Mouse (Mus musculus) small intestine, adult 2 months (tissue): ENCODE data around the gene Wfdc13. TPM values are rescaled to one million over a fixed set of nuclear protein-coding genes. Genes with fewer than 3 reads are reported as not detected.

ENCODE experiments used
- H3K27ac ChIP-seq: fragments of 200-500 bp; 2 replicates; pipeline ENCODE4 v1.5.1; 2012; ENCODE audit warnings: low read depth, low read length, control low read depth, inconsistent platforms; ENCODE audit not compliant: insufficient read depth
- H3K27me3 ChIP-seq: fragments of 200-500 bp; 2 replicates; pipeline ENCODE4 v1.6.1; 2012; ENCODE audit warnings: mild to moderate bottlenecking, moderate library complexity, low read length, inconsistent platforms; ENCODE audit not compliant: control insufficient read depth, insufficient read depth
- H3K36me3 ChIP-seq: fragments of 200-500 bp; 2 replicates; pipeline ENCODE4 v1.6.1; 2012; ENCODE audit warnings: mild to moderate bottlenecking, low read length, control low read depth, inconsistent platforms; ENCODE audit not compliant: control insufficient read depth, insufficient read depth
- H3K4me1 ChIP-seq: fragments of 200-500 bp; 2 replicates; pipeline ENCODE4 v1.6.1; 2012; ENCODE audit warnings: low read length, inconsistent platforms, mixed read lengths; ENCODE audit not compliant: control insufficient read depth, insufficient read depth, insufficient read length
- H3K4me3 ChIP-seq: fragments of 200-500 bp; 2 replicates; pipeline ENCODE4 v1.5.1; 2012; ENCODE audit warnings: low read depth, mild to moderate bottlenecking, control low read depth, inconsistent platforms, low read length, moderate library complexity
- CTCF ChIP-seq: fragments of 200-500 bp; IDR thresholded peaks from 2 replicates; pipeline ENCODE4 v1.5.1; 2012; ENCODE audit warnings: low read depth, mild to moderate bottlenecking, control low read depth, inconsistent platforms, low read length, moderate library complexity, mixed read lengths; ENCODE audit not compliant: insufficient replicate concordance, insufficient read length; ENCODE audit errors: extremely low read depth
- POLR2A ChIP-seq: fragments of 200-500 bp; IDR thresholded peaks from 2 replicates; pipeline ENCODE4 v1.6.1; 2012; ENCODE audit warnings: low read depth, mild to moderate bottlenecking, control low read depth, inconsistent platforms, low read length, moderate library complexity
- WGBS: fragments of 180-500 bp; shearing (Covaris S2); methylation state at CpG from one replicate; pipeline ENCODE4 v1.1.7; 2018; 5-methylcytosine and 5-hydroxymethylcytosine counted together
- polyA plus RNA-seq: library from polyadenylated mRNA; depleted of rRNA; stranded (reverse); fragments of >200 nt; gene quantifications from 2 replicates; pipeline ENCODE4 v1.2.3, GENCODE M21; 2012; rRNA removed

The Wfdc13 gene
- polyA plus RNA-seq, 1 experiment = not detected

- Histone ChIP-seq H3K4me3 (no peak overlapping the region), H3K27ac (no peak overlapping the region), H3K4me1 (peaks cover 3% of the 10 kb centered on the region; the same call in 1 of the 2 replicates), H3K36me3 (no peaks in the 10 kb centered on the region), H3K27me3 (no peaks in the 10 kb centered on the region)
- 85% methylated on average over 4 of the region's 4 CpGs for WGBS
- TF ChIP-seq POLR2A (no peak), CTCF (no peak)
Measured at GRCm38 (mm10) chr2:164723276-164723675, 38.4 kb downstream of the Wfdc13 start.

GRCm38 (mm10) chr2:164725895-164726619 is 41.1 kb downstream of the Wfdc13 start:
- no peak for TF ChIP-seq POLR2A
- peak; percentile 77; the same call in 1 of the 2 replicates for TF ChIP-seq CTCF
- no peaks in the 10 kb centered on the region for H3K27me3 ChIP-seq
- no peak overlapping the region for H3K27ac ChIP-seq
- no peaks in the 10 kb centered on the region for H3K36me3 ChIP-seq
- no peak overlapping the region for H3K4me3 ChIP-seq
- 20% methylated on average over 6 of the region's 6 CpGs for WGBS
- peaks cover 3% of the 10 kb centered on the region; the same call in 1 of the 2 replicates for H3K4me1 ChIP-seq

- 31% methylated on average over 5 of the region's 5 CpGs for WGBS
- no peak for TF ChIP-seq POLR2A
- Histone ChIP-seq H3K4me3 (no peak overlapping the region), H3K4me1 (peaks cover 4% of the 10 kb centered on the region; the same call in 1 of the 2 replicates), H3K27me3 (no peaks in the 10 kb centered on the region), H3K27ac (peak overlapping the region; percentile 10; the same call in 1 of the 2 replicates), H3K36me3 (no peaks in the 10 kb centered on the region)
Measured at GRCm38 (mm10) chr2:164731719-164732118, 46.8 kb downstream of the Wfdc13 start.

GRCm38 (mm10) chr2:164733259-164733658 is 48.4 kb downstream of the Wfdc13 start:
- Histone ChIP-seq H3K27me3 (no peaks in the 10 kb centered on the region), H3K36me3 (no peaks in the 10 kb centered on the region), H3K4me3 (no peak overlapping the region), H3K27ac (no peak overlapping the region), H3K4me1 (peaks cover 14% of the 10 kb centered on the region; the same call in 1 of the 2 replicates)
- TF ChIP-seq POLR2A (no peak), CTCF (no peak)
- WGBS = 72% methylated on average over 2 of the region's 2 CpGs

GRCm38 (mm10) chr2:164734839-164735238 is 49.9 kb downstream of the Wfdc13 start:
- Histone ChIP-seq H3K27ac (no peak overlapping the region), H3K4me1 (peaks cover 14% of the 10 kb centered on the region; the same call in 1 of the 2 replicates), H3K27me3 (no peaks in the 10 kb centered on the region), H3K4me3 (no peak overlapping the region), H3K36me3 (no peaks in the 10 kb centered on the region)
- 89% methylated on average over 5 of the region's 5 CpGs for WGBS
- TF ChIP-seq POLR2A = no peak

- no peaks in the 10 kb centered on the region for H3K27me3 ChIP-seq
- peaks cover 14% of the 10 kb centered on the region; the same call in 1 of the 2 replicates for H3K4me1 ChIP-seq
- H3K36me3 ChIP-seq = no peaks in the 10 kb centered on the region
- TF ChIP-seq POLR2A (no peak), CTCF (no peak)
- H3K27ac ChIP-seq = no peak overlapping the region
- no peak overlapping the region for H3K4me3 ChIP-seq
- WGBS = 72% methylated on average over 5 of the region's 5 CpGs
Measured at GRCm38 (mm10) chr2:164735446-164735845, 50.5 kb downstream of the Wfdc13 start.

Other genes starting within 250 kb of the Wfdc13 start
- 21.3 and 52.2 TPM in 2 replicates for gene Sdc4, start 241.2 kb upstream of the Wfdc13 start, polyA plus RNA-seq
- 187 and 276 TPM in 2 replicates for gene Sys1, start 228.1 kb upstream of the Wfdc13 start, polyA plus RNA-seq
- gene Gm20458, start 224.1 kb upstream of the Wfdc13 start, polyA plus RNA-seq = 35.0 and 79.8 TPM in 2 replicates
- not detected in 2 replicates for gene Trp53tg5, start 211.4 kb upstream of the Wfdc13 start, polyA plus RNA-seq
- 38.4 and 61.6 TPM in 2 replicates for gene Dbndd2, start 199.0 kb upstream of the Wfdc13 start, polyA plus RNA-seq
- gene Pigt, start 187.6 kb upstream of the Wfdc13 start, polyA plus RNA-seq = 117 and 171 TPM in 2 replicates
- 3.2 and 40.1 TPM in 2 replicates for gene Wfdc2, start 122.7 kb upstream of the Wfdc13 start, polyA plus RNA-seq
- gene Spint3, start 111.6 kb upstream of the Wfdc13 start, polyA plus RNA-seq = not detected in 2 replicates
- gene Wfdc6a, start 99.7 kb upstream of the Wfdc13 start, polyA plus RNA-seq = not detected in 2 replicates
- gene Eppin, start 91.5 kb upstream of the Wfdc13 start, polyA plus RNA-seq = not detected in 2 replicates
- gene Wfdc6b, start 71.6 kb upstream of the Wfdc13 start, polyA plus RNA-seq = not detected in 2 replicates
- 0.05 TPM in 1 of 2 replicates, not detected in the other for gene Wfdc8, start 71.5 kb upstream of the Wfdc13 start, polyA plus RNA-seq
- not detected in 2 replicates for gene Wfdc16, start 46.3 kb upstream of the Wfdc13 start, polyA plus RNA-seq
- 1.8 TPM in 1 of 2 replicates, not detected in the other for gene Wfdc10, start 29.1 kb upstream of the Wfdc13 start, polyA plus RNA-seq
- gene Wfdc9, start 28.5 kb upstream of the Wfdc13 start, polyA plus RNA-seq = not detected in 2 replicates
- not detected in 2 replicates for gene Wfdc11, start 11.0 kb upstream of the Wfdc13 start, polyA plus RNA-seq
- not detected in 2 replicates for gene Spint4, start 13.4 kb downstream of the Wfdc13 start, polyA plus RNA-seq
- gene Spint5, start 30.2 kb downstream of the Wfdc13 start, polyA plus RNA-seq = not detected in 2 replicates
- gene Wfdc3, start 60.8 kb downstream of the Wfdc13 start, polyA plus RNA-seq = 0.06 and 0.75 TPM in 2 replicates
- gene Dnttip1, start 60.9 kb downstream of the Wfdc13 start, polyA plus RNA-seq = 20.9 and 37.8 TPM in 2 replicates
- gene Ube2c, start 84.8 kb downstream of the Wfdc13 start, polyA plus RNA-seq = 39.1 and 91.2 TPM in 2 replicates
- gene Tnnc2, start 94.9 kb downstream of the Wfdc13 start, polyA plus RNA-seq = not detected in 2 replicates
- 9.7 and 19.2 TPM in 2 replicates for gene Snx21, start 100.7 kb downstream of the Wfdc13 start, polyA plus RNA-seq
- gene Acot8, start 119.8 kb downstream of the Wfdc13 start, polyA plus RNA-seq = 76.9 and 102 TPM in 2 replicates
- 1.7 and 2.6 TPM in 2 replicates for gene Zswim3, start 120.0 kb downstream of the Wfdc13 start, polyA plus RNA-seq
- gene Zswim1, start 137.6 kb downstream of the Wfdc13 start, polyA plus RNA-seq = 4.8 and 8.1 TPM in 2 replicates
- not detected in 2 replicates for gene Spata25, start 143.4 kb downstream of the Wfdc13 start, polyA plus RNA-seq
- gene Ctsa, start 147.8 kb downstream of the Wfdc13 start, polyA plus RNA-seq = 156 and 235 TPM in 2 replicates
- 1.7 and 3.1 TPM in 2 replicates for gene Neurl2, start 148.3 kb downstream of the Wfdc13 start, polyA plus RNA-seq
- 20.9 and 34.2 TPM in 2 replicates for gene Pltp, start 172.6 kb downstream of the Wfdc13 start, polyA plus RNA-seq
- gene Pcif1, start 194.2 kb downstream of the Wfdc13 start, polyA plus RNA-seq = 22.8 and 30.3 TPM in 2 replicates
- gene Zfp335, start 226.7 kb downstream of the Wfdc13 start, polyA plus RNA-seq = 19.1 and 34.1 TPM in 2 replicates